Mouse (Mus musculus): ENCODE data around the gene Abr. TPM values are rescaled to one million over a fixed set of nuclear protein-coding genes. Genes with fewer than 3 reads are reported as not detected.

Gene Abr
- polyA plus RNA-seq, 1 experiment = 215 TPM

GRCm38 (mm10) chr11:76487024-76487423 is 135.1 kb downstream of the Abr start:
- TF ChIP-seq CTCF (IDR thresholded peaks at IDR 0.05; ENCODE audit: borderline replicate concordance, extremely low read depth, insufficient read depth, insufficient read length) = no peak
- TF ChIP-seq POLR2A (IDR thresholded peaks at IDR 0.05; ENCODE audit: borderline replicate concordance, extremely low read depth, insufficient read depth, insufficient read length, poor library complexity, severe bottlenecking) = no peak
- DNase-seq (ENCODE audit: low read depth) = no peak

GRCm38 (mm10) chr11:76484033-76484432 is 138.1 kb downstream of the Abr start:
- no peak for TF ChIP-seq CTCF (IDR thresholded peaks at IDR 0.05; ENCODE audit: borderline replicate concordance, extremely low read depth, insufficient read depth, insufficient read length)
- TF ChIP-seq POLR2A (IDR thresholded peaks at IDR 0.05; ENCODE audit: borderline replicate concordance, extremely low read depth, insufficient read depth, insufficient read length, poor library complexity, severe bottlenecking) = no peak
- DNase-seq (ENCODE audit: low read depth) = no peak

GRCm38 (mm10) chr11:76483171-76483727 is 138.9 kb downstream of the Abr start:
- DNase-seq (ENCODE audit: low read depth) = no peak
- TF ChIP-seq POLR2A (IDR thresholded peaks at IDR 0.05; ENCODE audit: borderline replicate concordance, extremely low read depth, insufficient read depth, insufficient read length, poor library complexity, severe bottlenecking) = no peak
- TF ChIP-seq CTCF (IDR thresholded peaks at IDR 0.05; ENCODE audit: borderline replicate concordance, extremely low read depth, insufficient read depth, insufficient read length) = no peak

- no peak for DNase-seq (ENCODE audit: low read depth)
- TF ChIP-seq POLR2A (IDR thresholded peaks at IDR 0.05; ENCODE audit: borderline replicate concordance, extremely low read depth, insufficient read depth, insufficient read length, poor library complexity, severe bottlenecking) (no peak), CTCF (IDR thresholded peaks at IDR 0.05; ENCODE audit: borderline replicate concordance, extremely low read depth, insufficient read depth, insufficient read length) (no peak)
Measured at GRCm38 (mm10) chr11:76482697-76483096, 139.4 kb downstream of the Abr start.

GRCm38 (mm10) chr11:76482183-76482582 is 139.9 kb downstream of the Abr start:
- TF ChIP-seq POLR2A (IDR thresholded peaks at IDR 0.05; ENCODE audit: borderline replicate concordance, extremely low read depth, insufficient read depth, insufficient read length, poor library complexity, severe bottlenecking) (no peak), CTCF (IDR thresholded peaks at IDR 0.05; ENCODE audit: borderline replicate concordance, extremely low read depth, insufficient read depth, insufficient read length) (no peak)
- DNase-seq (ENCODE audit: low read depth) = no peak

DNA sequence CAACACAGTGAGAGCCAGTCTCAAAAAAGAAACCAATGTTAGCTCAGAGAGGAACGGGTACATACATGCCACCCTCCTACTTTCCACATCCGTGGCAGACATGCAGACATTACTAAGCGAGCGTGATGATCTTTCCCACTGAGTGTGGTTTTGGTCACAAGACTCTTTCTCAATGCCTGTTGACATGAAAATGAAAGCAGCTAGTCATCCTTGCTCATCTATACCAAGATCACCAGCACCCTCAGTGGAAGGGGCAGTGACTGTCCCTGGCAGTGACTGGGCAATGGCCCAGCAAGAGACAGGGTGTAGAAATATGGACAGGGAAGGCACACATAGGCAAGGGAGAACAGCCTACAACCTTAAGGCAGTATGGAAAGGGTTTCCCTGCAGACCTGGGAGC is 142.4 kb downstream of the Abr start:
- no peak for TF ChIP-seq CTCF (IDR thresholded peaks at IDR 0.05; ENCODE audit: borderline replicate concordance, extremely low read depth, insufficient read depth, insufficient read length)
- DNase-seq (ENCODE audit: low read depth) = no peak

GRCm38 (mm10) chr11:76478676-76479655 is 143.1 kb downstream of the Abr start:
- TF ChIP-seq CTCF (IDR thresholded peaks at IDR 0.05; ENCODE audit: borderline replicate concordance, extremely low read depth, insufficient read depth, insufficient read length) (no peak), POLR2A (IDR thresholded peaks at IDR 0.05; ENCODE audit: borderline replicate concordance, extremely low read depth, insufficient read depth, insufficient read length, poor library complexity, severe bottlenecking) (no peak)
- DNase-seq (ENCODE audit: low read depth) = no peak

GRCm38 (mm10) chr11:76477095-76477525 is 145.0 kb downstream of the Abr start:
- no peak for TF ChIP-seq CTCF (IDR thresholded peaks at IDR 0.05; ENCODE audit: borderline replicate concordance, extremely low read depth, insufficient read depth, insufficient read length)
- no peak for TF ChIP-seq POLR2A (IDR thresholded peaks at IDR 0.05; ENCODE audit: borderline replicate concordance, extremely low read depth, insufficient read depth, insufficient read length, poor library complexity, severe bottlenecking)
- peak; percentile 73 for DNase-seq (ENCODE audit: low read depth)

DNA sequence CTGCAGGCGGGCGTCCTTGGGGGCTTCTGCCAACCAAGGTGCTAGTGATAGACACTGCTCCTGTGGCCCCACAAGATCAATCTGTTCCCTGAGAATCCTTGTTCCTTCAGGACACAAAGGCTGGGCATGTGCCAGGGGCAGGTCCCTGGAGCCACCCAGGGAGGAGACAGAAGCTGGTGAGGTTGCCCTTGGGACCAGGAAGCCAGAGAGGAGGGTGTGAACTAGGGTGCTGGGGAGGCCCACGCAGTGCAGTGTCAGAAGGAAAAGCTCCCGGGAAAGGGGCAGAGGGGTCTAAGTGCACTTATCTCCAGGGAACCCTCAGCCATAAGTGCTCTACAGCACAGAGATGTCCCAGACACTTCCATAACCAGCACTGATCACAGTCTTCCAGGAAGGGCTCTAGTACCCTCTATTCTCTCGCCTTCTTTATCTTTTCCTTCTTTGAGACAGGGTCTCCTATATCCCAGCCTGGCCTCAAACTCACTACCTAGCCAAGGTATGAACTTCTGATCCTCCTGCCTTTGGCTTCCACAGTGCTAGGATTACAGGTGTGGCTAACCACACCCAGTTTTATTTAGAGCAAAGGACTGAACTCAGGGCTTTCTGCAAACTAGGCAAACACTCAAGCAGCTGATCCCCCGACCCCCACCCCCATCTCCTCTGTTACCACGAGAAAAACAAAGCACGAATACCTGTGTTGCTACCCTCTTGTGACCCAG is 145.6 kb downstream of the Abr start:
- no peak for TF ChIP-seq POLR2A (IDR thresholded peaks at IDR 0.05; ENCODE audit: borderline replicate concordance, extremely low read depth, insufficient read depth, insufficient read length, poor library complexity, severe bottlenecking)
- no peak for TF ChIP-seq CTCF (IDR thresholded peaks at IDR 0.05; ENCODE audit: borderline replicate concordance, extremely low read depth, insufficient read depth, insufficient read length)
- no peak for DNase-seq (ENCODE audit: low read depth)

DNA sequence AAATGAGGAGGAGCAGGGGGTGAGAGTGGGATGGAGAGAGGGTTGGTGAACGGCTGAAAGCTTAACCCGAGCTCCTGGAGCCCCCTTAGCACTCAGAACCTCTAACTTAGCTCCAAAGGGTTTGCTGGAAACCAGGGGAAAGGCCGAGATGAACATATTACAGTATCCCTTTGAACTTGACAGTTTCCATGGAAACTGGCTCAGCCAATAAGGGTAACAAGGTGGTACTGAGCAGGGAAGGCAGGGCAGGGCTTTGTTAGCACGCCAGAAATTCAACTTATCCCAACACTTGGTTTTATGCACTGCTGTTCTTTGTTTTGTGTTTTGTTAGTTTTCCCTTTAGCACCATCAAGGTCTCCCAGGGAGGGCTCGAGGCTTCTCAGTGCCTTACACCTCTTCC is 149.5 kb downstream of the Abr start:
- TF ChIP-seq POLR2A (IDR thresholded peaks at IDR 0.05; ENCODE audit: borderline replicate concordance, extremely low read depth, insufficient read depth, insufficient read length, poor library complexity, severe bottlenecking) (no peak), CTCF (IDR thresholded peaks at IDR 0.05; ENCODE audit: borderline replicate concordance, extremely low read depth, insufficient read depth, insufficient read length) (no peak)
- peak; percentile 91 for DNase-seq (ENCODE audit: low read depth)

GRCm38 (mm10) chr11:76469311-76469998 is 152.7 kb downstream of the Abr start:
- DNase-seq (ENCODE audit: low read depth) = peak; percentile 96
- TF ChIP-seq POLR2A (IDR thresholded peaks at IDR 0.05; ENCODE audit: borderline replicate concordance, extremely low read depth, insufficient read depth, insufficient read length, poor library complexity, severe bottlenecking) (no peak), CTCF (IDR thresholded peaks at IDR 0.05; ENCODE audit: borderline replicate concordance, extremely low read depth, insufficient read depth, insufficient read length) (no peak)

Data from brain, embryonic 14.5 days (tissue).